Mouse (Mus musculus) heart, embryonic 15.5 days (tissue): ENCODE results near the gene Mpv17l2. TPM values are rescaled to one million over a fixed set of nuclear protein-coding genes. Genes with fewer than 3 reads are reported as not detected.

Experiments
- ATAC-seq: fragments of 200-750 bp; cut with Nextera tagmentation; replicated peaks from 2 replicates; pipeline ENCODE4 v1.8.0; 2017; ENCODE audit warnings: low read depth, moderate TSS enrichment; ENCODE audit not compliant: insufficient number of reproducible peaks, insufficient read depth, low FRiP score
- H3K27ac ChIP-seq: fragments of 300-500 bp; sonication (generic); 2 replicates; pipeline ENCODE4 v1.5.1; 2015; ENCODE audit warnings: mild to moderate bottlenecking, inconsistent platforms
- H3K27me3 ChIP-seq: fragments of 300-500 bp; sonication (generic); 2 replicates; pipeline ENCODE4 v1.6.1; 2015; ENCODE audit warnings: inconsistent platforms
- H3K36me3 ChIP-seq: fragments of 300-500 bp; sonication (generic); 2 replicates; pipeline ENCODE4 v1.6.1; 2015; ENCODE audit warnings: mild to moderate bottlenecking, inconsistent platforms
- H3K4me1 ChIP-seq: fragments of 300-500 bp; sonication (generic); replicated peaks from 2 replicates; pipeline ENCODE4 v1.6.1; 2015; ENCODE audit warnings: inconsistent platforms
- H3K4me2 ChIP-seq: fragments of 300-500 bp; sonication (generic); 2 replicates; pipeline ENCODE4 v1.6.1; 2015; ENCODE audit warnings: inconsistent platforms, mild to moderate bottlenecking, moderate library complexity
- H3K4me3 ChIP-seq: fragments of 300-500 bp; sonication (generic); 2 replicates; pipeline ENCODE4 v1.5.1; 2015; ENCODE audit warnings: mild to moderate bottlenecking, inconsistent platforms
- H3K9ac ChIP-seq: fragments of 300-500 bp; sonication (generic); 2 replicates; pipeline ENCODE4 v1.6.1; 2015; ENCODE audit warnings: mild to moderate bottlenecking, inconsistent platforms
- H3K9me3 ChIP-seq: fragments of 300-500 bp; sonication (generic); replicated peaks from 2 replicates; pipeline ENCODE4 v1.6.1; 2016; ENCODE audit warnings: inconsistent platforms
- WGBS: fragments of 180-500 bp; shearing (Covaris S2); methylation state at CpG from one replicate; pipeline ENCODE4 v1.1.7; 2015; ENCODE audit warnings: mixed read lengths; 5-methylcytosine and 5-hydroxymethylcytosine counted together
- polyA plus RNA-seq: library from polyadenylated mRNA; unstranded; fragments of >200 nt; fragmentation: Nextera tagmentation; extraction: Ambion mirVana; gene quantifications from 2 replicates; pipeline ENCODE4 v1.2.1, GENCODE M21; 2015

Gene Mpv17l2
- polyA plus RNA-seq, 1 experiment from 2014 or later, result 43.0 TPM

- Histone ChIP-seq H3K4me3 (no peak overlapping the region), H3K9me3 (no peaks in the 10 kb centered on the region), H3K27me3 (no peaks in the 10 kb centered on the region), H3K36me3 (peaks cover 36% of the 10 kb centered on the region), H3K4me1 (peaks cover 46% of the 10 kb centered on the region), H3K4me2 (peak overlapping the region; percentile 13; the same call in 1 of the 2 replicates), H3K27ac (peak overlapping the region; percentile 75), H3K9ac (0 out of 2 replicates have a peak overlapping the region, but pooled peaks have one; percentile 6)
- 73% methylated on average over 5 of the region's 5 CpGs for WGBS
- ATAC-seq, result no peak
These were observed 12.7 kb upstream of the Mpv17l2 start for GRCm38 (mm10) chr8:70773410-70773809.

GRCm38 (mm10) chr8:70772890-70773289 is 12.1 kb upstream of the Mpv17l2 start:
- Histone ChIP-seq H3K36me3 (peaks cover 39% of the 10 kb centered on the region), H3K4me2 (no peak overlapping the region), H3K4me1 (peaks cover 41% of the 10 kb centered on the region), H3K27me3 (no peaks in the 10 kb centered on the region), H3K4me3 (no peak overlapping the region), H3K9me3 (no peaks in the 10 kb centered on the region), H3K27ac (no peak overlapping the region), H3K9ac (no peak overlapping the region)
- WGBS, result 77% methylated on average over 9 of the region's 9 CpGs
- no peak for ATAC-seq

- no peak overlapping the region for H3K9ac ChIP-seq
- no peak overlapping the region for H3K27ac ChIP-seq
- H3K27me3 ChIP-seq, result no peaks in the 10 kb centered on the region
- WGBS, result 93% methylated on average over 13 of the region's 13 CpGs
- H3K36me3 ChIP-seq, result peaks cover 39% of the 10 kb centered on the region
- H3K4me1 ChIP-seq, result peaks cover 38% of the 10 kb centered on the region
- no peak overlapping the region for H3K4me3 ChIP-seq
- ATAC-seq, result no peak
- H3K9me3 ChIP-seq, result no peaks in the 10 kb centered on the region
- no peak overlapping the region for H3K4me2 ChIP-seq
These were observed 11.3 kb upstream of the Mpv17l2 start for GRCm38 (mm10) chr8:70772075-70772474.

GRCm38 (mm10) chr8:70771217-70771616 is 10.5 kb upstream of the Mpv17l2 start:
- Histone ChIP-seq H3K4me2 (no peak overlapping the region), H3K27me3 (no peaks in the 10 kb centered on the region), H3K4me3 (no peak overlapping the region), H3K4me1 (peaks cover 46% of the 10 kb centered on the region), H3K36me3 (peaks cover 39% of the 10 kb centered on the region), H3K9ac (no peak overlapping the region), H3K9me3 (no peaks in the 10 kb centered on the region), H3K27ac (no peak overlapping the region)
- WGBS, result 80% methylated on average over 7 of the region's 7 CpGs
- no peak for ATAC-seq

GRCm38 (mm10) chr8:70770748-70771147 is 10.0 kb upstream of the Mpv17l2 start:
- WGBS, result 95% methylated on average over 13 of the region's 13 CpGs
- H3K27me3 ChIP-seq, result no peaks in the 10 kb centered on the region
- peaks cover 46% of the 10 kb centered on the region for H3K4me1 ChIP-seq
- H3K27ac ChIP-seq, result no peak overlapping the region
- H3K4me3 ChIP-seq, result no peak overlapping the region
- no peak for ATAC-seq
- no peaks in the 10 kb centered on the region for H3K9me3 ChIP-seq
- H3K9ac ChIP-seq, result no peak overlapping the region
- no peak overlapping the region for H3K4me2 ChIP-seq
- peaks cover 39% of the 10 kb centered on the region for H3K36me3 ChIP-seq

GRCm38 (mm10) chr8:70769858-70770257 is 9.1 kb upstream of the Mpv17l2 start:
- Histone ChIP-seq H3K4me2 (no peak overlapping the region), H3K27me3 (no peaks in the 10 kb centered on the region), H3K36me3 (peaks cover 39% of the 10 kb centered on the region), H3K9me3 (no peaks in the 10 kb centered on the region), H3K4me3 (no peak overlapping the region), H3K27ac (no peak overlapping the region), H3K9ac (no peak overlapping the region), H3K4me1 (peaks cover 42% of the 10 kb centered on the region)
- WGBS, result 69% methylated on average over 12 of the region's 12 CpGs
- no peak for ATAC-seq

GRCm38 (mm10) chr8:70769359-70769758 is 8.6 kb upstream of the Mpv17l2 start:
- Histone ChIP-seq H3K36me3 (peaks cover 38% of the 10 kb centered on the region), H3K4me1 (peaks cover 37% of the 10 kb centered on the region), H3K4me2 (no peak overlapping the region), H3K27ac (no peak overlapping the region), H3K27me3 (no peaks in the 10 kb centered on the region), H3K9me3 (no peaks in the 10 kb centered on the region), H3K9ac (no peak overlapping the region), H3K4me3 (no peak overlapping the region)
- WGBS, result 4% methylated on average over 26 of the region's 26 CpGs
- peak; percentile 47 for ATAC-seq

- Histone ChIP-seq H3K4me2 (no peak overlapping the region), H3K9me3 (no peaks in the 10 kb centered on the region), H3K9ac (no peak overlapping the region), H3K4me1 (peaks cover 33% of the 10 kb centered on the region), H3K27ac (no peak overlapping the region), H3K27me3 (no peaks in the 10 kb centered on the region), H3K4me3 (no peak overlapping the region), H3K36me3 (peaks cover 35% of the 10 kb centered on the region)
- 78% methylated on average over 16 of the region's 16 CpGs for WGBS
- no peak for ATAC-seq
These were observed 8.2 kb upstream of the Mpv17l2 start for GRCm38 (mm10) chr8:70768956-70769355.

- ATAC-seq, result no peak
- Histone ChIP-seq H3K4me1 (peaks cover 27% of the 10 kb centered on the region), H3K27me3 (no peaks in the 10 kb centered on the region), H3K27ac (no peak overlapping the region), H3K36me3 (peaks cover 35% of the 10 kb centered on the region), H3K4me2 (no peak overlapping the region), H3K9ac (no peak overlapping the region), H3K9me3 (no peaks in the 10 kb centered on the region), H3K4me3 (no peak overlapping the region)
- WGBS, result 89% methylated on average over 32 of the region's 32 CpGs
These were observed 7.6 kb upstream of the Mpv17l2 start for GRCm38 (mm10) chr8:70768231-70768776.

GRCm38 (mm10) chr8:70767503-70767902 is 6.8 kb upstream of the Mpv17l2 start:
- Histone ChIP-seq H3K36me3 (peaks cover 35% of the 10 kb centered on the region), H3K9me3 (no peaks in the 10 kb centered on the region), H3K27ac (no peak overlapping the region), H3K4me2 (0 out of 2 replicates have a peak overlapping the region, but pooled peaks have one; percentile 11), H3K27me3 (no peaks in the 10 kb centered on the region), H3K4me3 (no peak overlapping the region), H3K4me1 (peaks cover 24% of the 10 kb centered on the region), H3K9ac (no peak overlapping the region)
- ATAC-seq, result no peak
- WGBS, result 77% methylated on average over 6 of the region's 6 CpGs

- Histone ChIP-seq H3K4me1 (peaks cover 24% of the 10 kb centered on the region), H3K4me3 (peak overlapping the region; percentile 52), H3K4me2 (peak overlapping the region; percentile 92), H3K27me3 (no peaks in the 10 kb centered on the region), H3K9ac (peak overlapping the region; percentile 65), H3K27ac (peak overlapping the region; percentile 45; the same call in 1 of the 2 replicates), H3K36me3 (peaks cover 30% of the 10 kb centered on the region), H3K9me3 (no peaks in the 10 kb centered on the region)
- 10% methylated on average over 21 of the region's 21 CpGs for WGBS
- ATAC-seq, result peak; percentile 37
These were observed 6.1 kb upstream of the Mpv17l2 start for GRCm38 (mm10) chr8:70766571-70767440.
